Mouse (Mus musculus) heart, embryonic 14.5 days (tissue): ENCODE measurements at regions not wholly inside any gene's neighbourhood (a gene's known extent, or its start where the extent isn't known, plus 50 kb on each side); places are given as distances from the start of the nearest gene placed in this dataset.

ENCODE experiments used
- ATAC-seq: fragments of 200-750 bp; cut with Nextera tagmentation; 2 replicates; pipeline ENCODE4 v1.8.0; 2017; ENCODE audit warnings: low read depth, moderate TSS enrichment; ENCODE audit not compliant: insufficient number of reproducible peaks, insufficient read depth, low FRiP score
- H3K27ac ChIP-seq, 2 experiments: fragments of 200-500 bp in 1 of 2; fragments of 300-500 bp in 1 of 2; sonication (generic) in 1 of 2; replicated peaks in 1 of 2; 2 replicates each; pipeline ENCODE4 v1.5.1; 2012 to 2014; ENCODE audit warnings: low read depth in 2 of 2, low read length in 2 of 2, control low read depth in 1 of 2, mild to moderate bottlenecking in 1 of 2, mixed read lengths in 1 of 2; ENCODE audit not compliant: control insufficient read depth in 1 of 2, insufficient read depth in 1 of 2
- H3K27me3 ChIP-seq: fragments of 300-500 bp; sonication (generic); 2 replicates; pipeline ENCODE4 v1.6.1; 2014; ENCODE audit warnings: mild to moderate bottlenecking, low read length, control low read depth; ENCODE audit not compliant: control insufficient read depth, insufficient read depth
- H3K36me3 ChIP-seq: fragments of 300-500 bp; sonication (generic); 2 replicates; pipeline ENCODE4 v1.6.1; 2014; ENCODE audit warnings: mild to moderate bottlenecking, control low read depth, low read length, mixed read lengths; ENCODE audit not compliant: control insufficient read depth, insufficient read depth
- H3K4me1 ChIP-seq, 2 experiments: fragments of 200-500 bp in 1 of 2; fragments of 300-500 bp in 1 of 2; sonication (generic) in 1 of 2; 2 replicates each; pipeline ENCODE4 v1.6.1; 2012 to 2014; ENCODE audit warnings: low read length in 2 of 2, control low read depth in 1 of 2, mixed read lengths in 1 of 2; ENCODE audit not compliant: control insufficient read depth in 2 of 2, insufficient read depth in 2 of 2
- H3K4me2 ChIP-seq: fragments of 300-500 bp; sonication (generic); 2 replicates; pipeline ENCODE4 v1.6.1; 2014; ENCODE audit warnings: mild to moderate bottlenecking, low read length
- H3K4me3 ChIP-seq, 2 experiments: fragments of 200-500 bp in 1 of 2; fragments of 300-500 bp in 1 of 2; sonication (generic) in 1 of 2; 2 replicates each; pipeline ENCODE4 v1.5.1; 2012 to 2014; ENCODE audit warnings: low read length in 2 of 2, mild to moderate bottlenecking in 2 of 2, control low read depth in 1 of 2, low read depth in 1 of 2, moderate library complexity in 1 of 2; ENCODE audit not compliant: control insufficient read depth in 1 of 2, insufficient read depth in 1 of 2
- H3K9ac ChIP-seq: fragments of 300-500 bp; sonication (generic); 2 replicates; pipeline ENCODE4 v1.6.1; 2014; ENCODE audit warnings: mild to moderate bottlenecking, low read length
- H3K9me3 ChIP-seq: fragments of 300-500 bp; sonication (generic); 2 replicates; pipeline ENCODE4 v1.6.1; 2016; ENCODE audit warnings: low read length, control low read depth; ENCODE audit not compliant: control insufficient read depth
- WGBS: fragments of 180-500 bp; shearing (Covaris S2); extraction: QIAGEN DNeasy Blood & Tissue Kit; methylation state at CpG from one replicate; pipeline ENCODE4 v1.1.7; 2014; 5-methylcytosine and 5-hydroxymethylcytosine counted together

- H3K9ac ChIP-seq: no peak overlapping the region
- H3K36me3 ChIP-seq: no peaks in the 10 kb centered on the region
- 83% methylated on average over 5 of the region's 5 CpGs for WGBS
- H3K9me3 ChIP-seq: no peaks in the 10 kb centered on the region
- H3K27ac ChIP-seq: no peak overlapping the region
- H3K4me1 ChIP-seq: peaks cover 11 to 13% of the 10 kb centered on the region in 2 experiments; a peak in 1 of 4 replicates
- H3K27me3 ChIP-seq: peaks cover 29% of the 10 kb centered on the region
- no peak overlapping the region for H3K4me3 ChIP-seq
- no peak overlapping the region for H3K4me2 ChIP-seq
- ATAC-seq: no peak
These were observed 54.7 kb downstream of the Hes1 start for GRCm38 (mm10) chr16:30118876-30119275.

GRCm38 (mm10) chr16:30120330-30121265 is 56.4 kb downstream of the Hes1 start:
- Histone ChIP-seq H3K9ac (no peak overlapping the region; the same call in 1 of the 2 replicates), H3K9me3 (no peaks in the 10 kb centered on the region), H3K36me3 (no peaks in the 10 kb centered on the region), H3K4me1 (peaks cover 9 to 13% of the 10 kb centered on the region in 2 experiments; a peak in 1 of 4 replicates), H3K27me3 (peaks cover 29% of the 10 kb centered on the region), H3K4me3 (peak overlapping the region; percentile 16 to 28; a peak in 3 of 4 replicates), H3K4me2 (peak overlapping the region; percentile 54), H3K27ac (no peak overlapping the region)
- WGBS: 17% methylated on average over 30 of the region's 30 CpGs
- ATAC-seq: no peak

- Histone ChIP-seq H3K4me1 (peaks cover 9 to 13% of the 10 kb centered on the region in 2 experiments; a peak in 1 of 4 replicates), H3K27ac (no peak overlapping the region), H3K9me3 (no peaks in the 10 kb centered on the region), H3K4me2 (no peak overlapping the region), H3K9ac (no peak overlapping the region), H3K27me3 (peaks cover 29% of the 10 kb centered on the region), H3K4me3 (no peak overlapping the region), H3K36me3 (no peaks in the 10 kb centered on the region)
- WGBS: 88% methylated on average over 6 of the region's 6 CpGs
- ATAC-seq: no peak
These were observed 57.4 kb downstream of the Hes1 start for GRCm38 (mm10) chr16:30121596-30121995.

- Histone ChIP-seq H3K27ac (no peak overlapping the region), H3K27me3 (peaks cover 29% of the 10 kb centered on the region)
- 40% methylated on average over 29 of the region's 29 CpGs for WGBS
These were observed 58.3 kb downstream of the Hes1 start for GRCm38 (mm10) chr16:30122211-30123070.

GRCm38 (mm10) chr16:30127015-30127414 is 62.8 kb downstream of the Hes1 start:
- Histone ChIP-seq H3K27ac (no peak overlapping the region), H3K4me2 (no peak overlapping the region), H3K4me1 (peaks cover 3 to 6% of the 10 kb centered on the region in 2 experiments; a peak in 1 of 4 replicates), H3K4me3 (no peak overlapping the region), H3K9ac (no peak overlapping the region), H3K36me3 (no peaks in the 10 kb centered on the region), H3K9me3 (peaks cover 5% of the 10 kb centered on the region; the same call in 1 of the 2 replicates), H3K27me3 (peaks cover 7% of the 10 kb centered on the region)
- ATAC-seq: no peak
- 88% methylated on average over 10 of the region's 10 CpGs for WGBS

More at GRCm38 (mm10) chr16:30122211-30123070, 58.3 kb downstream of the Hes1 start:
- Histone ChIP-seq H3K9ac (no peak overlapping the region), H3K9me3 (peaks cover under 1% of the 10 kb centered on the region; the same call in 1 of the 2 replicates), H3K4me2 (peak overlapping the region; percentile 2; the same call in 1 of the 2 replicates), H3K4me3 (no peak overlapping the region), H3K4me1 (peaks cover 9 to 13% of the 10 kb centered on the region in 2 experiments; a peak in 1 of 4 replicates), H3K36me3 (no peaks in the 10 kb centered on the region)
- ATAC-seq: no peak

GRCm38 (mm10) chr16:30128787-30129186 is 64.6 kb downstream of the Hes1 start:
- no peak for ATAC-seq
- Histone ChIP-seq H3K4me1 (no peaks in the 10 kb centered on the region), H3K36me3 (no peaks in the 10 kb centered on the region), H3K9ac (no peak overlapping the region), H3K4me3 (no peak overlapping the region), H3K9me3 (peaks cover 5% of the 10 kb centered on the region; the same call in 1 of the 2 replicates), H3K27me3 (no peaks in the 10 kb centered on the region; the same call in 1 of the 2 replicates), H3K4me2 (no peak overlapping the region), H3K27ac (no peak overlapping the region)
- 59% methylated on average over 8 of the region's 8 CpGs for WGBS
